Mouse (Mus musculus): Measurements from ENCODE around the gene Bhmt2. TPM values are rescaled to one million over a fixed set of nuclear protein-coding genes. Genes with fewer than 3 reads are reported as not detected.

The Bhmt2 gene
- total RNA-seq, 2 experiments from 2014 or later, result 0.20 TPM; not detected in 1

DNA sequence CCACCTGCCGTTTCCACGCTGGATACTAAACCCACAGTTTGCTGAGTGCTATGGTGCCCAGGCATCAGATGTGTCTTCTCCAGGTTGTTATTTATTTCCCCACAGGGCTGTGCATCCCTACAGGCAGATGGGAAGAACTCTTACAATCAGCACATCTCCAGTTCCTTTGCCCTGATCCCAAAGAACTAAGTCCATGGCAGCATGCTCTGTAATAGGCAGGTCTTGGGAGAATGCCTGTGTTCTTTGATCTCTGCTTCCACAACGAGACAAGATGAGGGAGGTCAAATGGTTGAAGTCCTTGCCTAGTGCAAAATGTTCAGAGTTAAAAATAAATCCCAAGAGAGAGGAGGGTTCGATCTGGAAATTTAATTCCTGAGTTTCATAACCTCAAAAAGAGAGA lies 34.5 kb downstream of the Bhmt2 start:
- DNase-seq, result no peak

- DNase-seq, result no peak
These were observed 36.5 kb downstream of the Bhmt2 start, which contains the start of gene Bhmt for GRCm38 (mm10) chr13:93637282-93638245. TSS of gene Bhmt (minus strand) at chr13:93637961.

GRCm38 (mm10) chr13:93636561-93636960 lies 37.5 kb downstream of the Bhmt2 start:
- no peak for DNase-seq

DNA sequence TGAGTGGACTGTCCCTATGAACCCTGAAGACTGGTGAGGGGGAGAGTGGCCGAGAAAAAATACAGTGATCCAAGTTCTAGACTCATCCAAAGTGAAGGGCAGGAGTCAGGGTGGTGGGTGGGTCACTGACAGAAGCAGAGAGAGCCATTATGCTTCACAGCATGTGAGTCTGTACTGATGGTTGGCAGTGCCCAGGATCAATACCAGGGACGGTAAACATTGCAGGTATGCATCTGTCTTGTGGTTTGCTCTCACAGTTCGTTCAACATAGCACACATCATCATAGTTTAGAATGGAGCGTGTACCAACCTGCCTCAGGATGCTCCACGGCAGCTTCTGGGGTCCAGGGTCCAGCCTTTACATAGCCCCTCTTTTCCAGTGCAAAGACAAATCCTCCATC lies 41.2 kb downstream of the Bhmt2 start:
- no peak for DNase-seq

DNA sequence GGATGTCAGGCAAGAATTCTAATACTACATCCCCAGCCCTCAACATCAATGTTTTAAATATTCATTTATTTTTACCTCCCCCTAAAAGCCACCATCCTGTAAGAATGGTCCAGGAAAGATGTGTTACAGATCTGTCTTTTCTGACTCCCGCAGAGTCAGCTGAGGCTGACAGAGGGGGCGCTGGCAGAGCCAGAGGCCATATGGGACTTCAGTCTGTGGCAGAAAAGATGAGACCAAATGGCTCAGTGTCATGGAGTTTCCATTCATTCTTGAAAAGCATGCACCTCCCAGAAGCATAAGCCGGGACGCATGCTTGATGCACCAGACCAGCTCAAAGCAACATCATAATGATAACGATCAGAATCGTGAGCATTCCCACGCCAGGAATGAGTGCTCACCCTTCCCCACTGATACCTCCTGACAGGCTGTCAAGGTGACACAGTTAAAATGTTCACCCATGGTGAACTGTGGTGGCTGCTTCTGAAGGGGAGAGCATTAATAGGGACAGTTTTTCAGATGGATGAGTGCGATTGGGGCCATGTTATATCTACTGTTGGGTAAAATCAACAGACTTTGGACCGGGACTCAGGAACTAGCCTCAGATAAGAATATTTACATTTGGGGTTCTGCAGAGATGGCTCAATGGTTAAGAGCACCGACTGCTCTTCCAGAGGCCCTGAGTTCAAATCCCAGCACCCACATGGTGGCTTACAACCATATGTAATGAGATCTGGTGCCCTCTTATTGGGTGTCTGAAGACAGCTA lies 43.0 kb downstream of the Bhmt2 start:
- DNase-seq, result no peak

DNA sequence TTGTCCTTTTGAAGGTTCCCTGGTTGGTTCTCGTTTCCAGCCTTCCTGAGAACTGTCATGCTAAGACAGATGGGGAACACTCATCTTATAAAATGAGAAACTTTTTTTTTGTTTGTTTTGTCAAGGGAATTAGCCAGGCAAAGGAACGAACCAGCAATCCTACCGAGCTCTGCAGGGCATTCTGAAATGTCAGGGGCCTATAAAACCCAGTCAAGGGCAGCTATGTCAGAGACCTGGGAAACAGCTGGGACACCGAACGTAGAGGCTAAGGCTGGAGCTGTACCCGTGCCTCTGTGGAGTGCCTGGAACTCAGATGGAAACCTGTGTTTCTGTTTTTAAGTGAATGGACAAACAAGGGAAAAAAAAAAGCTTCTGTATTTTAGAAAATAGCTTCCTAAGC lies 45.2 kb downstream of the Bhmt2 start:
- no peak for DNase-seq

- no peak for DNase-seq
These were observed 59.6 kb downstream of the Bhmt2 start for GRCm38 (mm10) chr13:93614361-93614948.

DNA sequence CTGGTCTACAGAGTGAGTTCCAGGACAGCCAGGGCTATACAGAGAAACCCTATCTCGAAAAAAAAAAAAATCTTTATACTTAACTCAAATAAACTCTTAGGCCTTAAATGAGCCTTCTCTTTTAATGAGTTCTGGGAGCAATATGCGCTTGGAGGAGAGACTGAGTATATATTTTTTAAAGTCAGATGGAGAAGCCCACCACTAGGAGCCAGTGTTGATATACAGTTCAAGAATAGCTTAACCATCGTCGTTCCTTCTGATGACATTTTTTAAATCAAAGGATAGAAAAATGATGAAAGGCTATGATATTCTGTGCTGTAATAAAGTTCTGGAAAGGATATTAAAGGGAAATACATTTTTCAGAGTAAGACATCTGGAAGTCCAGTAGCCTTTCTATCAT lies 60.3 kb downstream of the Bhmt2 start:
- no peak for DNase-seq

- DNase-seq, result peak; percentile 75
These were observed 61.2 kb downstream of the Bhmt2 start for GRCm38 (mm10) chr13:93612660-93613607.

DNA sequence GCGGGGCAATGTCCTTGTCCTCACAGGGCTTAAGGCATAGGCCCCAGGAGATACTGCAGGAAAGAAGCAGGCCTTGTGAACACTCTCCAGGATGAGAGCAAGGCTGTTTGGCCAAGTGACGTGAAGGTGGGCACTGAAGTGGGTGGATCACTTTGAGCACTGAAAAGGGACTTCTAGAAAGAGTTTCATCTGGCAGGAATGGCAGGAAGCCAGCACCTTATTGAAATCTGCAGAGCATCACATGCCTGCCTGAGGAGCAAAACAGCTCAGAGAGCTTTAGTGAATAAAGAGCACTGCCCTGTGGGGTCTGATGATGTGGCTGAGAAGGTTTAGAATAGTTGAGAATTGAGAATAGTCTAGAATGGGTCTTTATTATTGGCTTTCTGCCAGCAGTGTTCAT lies 65.6 kb downstream of the Bhmt2 start:
- DNase-seq, result no peak

GRCm38 (mm10) chr13:93607701-93608100 lies 66.4 kb downstream of the Bhmt2 start:
- DNase-seq, result no peak

- DNase-seq, result no peak
These were observed 67.1 kb downstream of the Bhmt2 start for GRCm38 (mm10) chr13:93606868-93607578.

Other genes with a start within 250 kb of the Bhmt2 start
- gene Jmy, start 174.5 kb downstream of the Bhmt2 start, total RNA-seq (2021), result 10 to 100 TPM; 20.9 to 22.9 TPM
- under 1 TPM in 1 of 2 experiments, not detected in 1; 0.54 TPM for gene Bhmt, start 36.3 kb downstream of the Bhmt2 start, total RNA-seq (2021)
- gene Dmgdh, start 131 bp upstream of the Bhmt2 start, total RNA-seq (2021), result not detected
- 10 to 100 TPM; 10.6 to 22.1 TPM for gene Arsb, start 97.3 kb upstream of the Bhmt2 start, total RNA-seq (2021)

Measured in gastrocnemius, postnatal 10 days (tissue).